Mouse (Mus musculus): Measurements from ENCODE around the gene Ccdc39.

Gene Ccdc39

DNA sequence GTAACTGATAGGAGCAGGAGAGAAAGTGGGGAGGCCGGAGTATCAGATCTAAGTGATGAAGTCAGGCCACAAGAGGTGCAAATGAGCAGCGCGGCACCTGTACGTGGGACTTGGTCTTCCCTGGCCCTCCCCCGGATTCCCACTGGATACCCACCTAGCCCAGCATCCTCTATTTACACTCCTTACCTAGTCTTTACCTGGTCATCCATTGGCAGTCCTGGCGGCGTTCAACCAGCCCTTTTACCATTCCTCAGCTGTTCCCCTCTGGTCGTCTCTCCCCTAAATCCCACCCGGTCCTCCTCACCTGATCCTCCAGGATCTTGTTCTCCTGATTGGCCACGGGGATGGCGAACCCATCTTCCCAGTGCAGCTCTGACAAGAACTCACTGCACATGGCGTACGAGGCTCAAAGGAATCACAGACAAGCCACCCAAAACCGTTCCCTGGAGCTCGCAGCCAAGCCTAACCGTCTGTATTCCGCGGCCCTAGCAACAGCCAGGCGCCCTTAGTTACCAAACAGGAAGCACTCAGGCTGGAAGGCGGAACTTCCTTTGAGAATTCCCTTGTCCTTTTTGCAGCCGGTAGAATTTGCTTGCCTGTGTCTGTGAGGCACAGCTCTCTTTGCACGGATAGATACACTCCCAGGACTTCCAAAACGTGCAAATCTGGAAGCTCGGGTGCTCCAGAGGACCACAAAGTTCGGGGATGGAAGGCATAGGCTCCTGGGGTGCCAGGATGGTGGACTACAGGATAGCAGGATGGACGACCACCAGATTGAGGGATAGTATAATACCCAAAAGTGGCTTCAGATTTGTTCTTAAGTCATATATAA, at the start of gene Ccdc39:
TSS of gene Ccdc39 (minus strand) at position 510 of the 832 bp plus-strand sequence.
- peak; percentile 23 for DNase-seq (ENCODE audit: low spot score)

DNA sequence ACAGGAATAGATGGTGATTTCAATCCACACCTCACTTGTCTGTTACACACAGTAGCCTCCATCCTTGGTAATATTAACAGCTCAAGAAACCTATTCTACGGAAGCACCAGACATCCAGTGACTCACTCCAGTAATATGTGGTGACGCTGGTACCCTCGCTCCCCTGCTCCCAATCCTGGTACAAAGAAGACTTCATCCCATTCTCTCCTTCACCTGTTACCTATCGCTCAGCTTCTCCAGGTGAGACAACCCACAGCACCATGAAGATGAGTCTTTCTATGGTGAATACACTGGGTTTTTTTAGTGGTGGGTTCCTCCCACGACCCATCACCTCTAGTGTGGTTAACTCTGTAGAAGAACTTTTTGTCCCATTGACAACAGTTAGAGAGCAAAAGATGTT, 49.3 kb upstream of the Ccdc39 start:
- DNase-seq (ENCODE audit: low spot score) = no peak

DNA sequence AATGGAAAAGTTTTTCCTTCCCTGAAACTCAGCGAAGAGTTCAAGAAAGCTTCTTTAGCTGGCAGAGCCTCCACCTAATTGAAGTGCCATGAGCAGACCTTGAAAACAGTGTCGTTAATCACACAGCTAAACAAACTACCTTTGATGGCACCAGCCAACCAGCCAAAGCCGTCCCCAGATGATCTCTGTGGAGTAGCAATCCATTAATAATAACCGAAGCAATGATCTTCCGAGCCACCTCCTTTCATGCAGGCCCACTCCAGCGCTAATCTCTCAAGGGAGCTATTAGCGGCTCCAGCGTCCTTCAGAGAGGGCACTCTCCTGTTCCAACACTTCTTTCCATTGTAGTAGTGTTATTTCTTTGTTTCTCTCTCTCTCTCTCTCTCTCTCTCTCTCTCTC, 43.3 kb upstream of the Ccdc39 start:
- no peak for DNase-seq (ENCODE audit: low spot score)

DNA sequence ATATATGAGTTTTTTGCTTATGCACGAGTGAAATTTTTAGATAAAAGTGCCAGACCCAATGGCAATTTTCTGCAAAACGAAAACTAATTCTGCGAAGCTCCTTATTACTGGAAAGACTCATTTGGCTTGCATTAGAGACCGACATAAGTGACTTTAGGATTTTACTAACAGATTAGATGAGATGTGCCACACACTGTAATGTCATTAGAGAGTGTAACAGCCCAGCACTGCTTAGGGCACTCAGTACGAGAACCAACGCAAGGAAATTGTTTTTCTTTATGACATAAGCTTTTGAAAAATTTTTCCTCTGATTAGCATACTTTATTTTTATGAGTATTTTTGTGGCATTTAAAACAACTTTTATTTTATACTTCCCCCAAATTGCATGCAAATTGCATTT, 39.0 kb upstream of the Ccdc39 start:
- no peak for DNase-seq (ENCODE audit: low spot score)

DNA sequence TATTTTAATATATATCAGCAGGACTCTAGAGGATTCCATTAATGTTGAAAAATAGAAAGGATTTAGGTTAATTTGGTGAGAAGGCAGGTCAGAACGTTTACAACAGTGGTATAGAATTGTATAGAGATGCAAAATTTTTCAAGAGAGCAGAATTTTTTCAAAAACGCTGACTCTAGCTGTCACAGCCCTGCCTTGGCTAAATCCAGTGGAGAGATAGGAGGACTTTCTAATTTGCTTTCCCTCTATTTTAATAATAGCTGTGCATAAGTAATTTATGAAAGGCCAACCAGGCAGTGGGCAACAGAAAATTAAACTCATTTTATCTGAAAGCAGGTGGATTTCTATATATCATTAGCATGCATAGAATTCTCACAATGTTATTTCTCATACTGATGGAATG, 38.6 kb upstream of the Ccdc39 start:
- DNase-seq (ENCODE audit: low spot score) = no peak

DNA sequence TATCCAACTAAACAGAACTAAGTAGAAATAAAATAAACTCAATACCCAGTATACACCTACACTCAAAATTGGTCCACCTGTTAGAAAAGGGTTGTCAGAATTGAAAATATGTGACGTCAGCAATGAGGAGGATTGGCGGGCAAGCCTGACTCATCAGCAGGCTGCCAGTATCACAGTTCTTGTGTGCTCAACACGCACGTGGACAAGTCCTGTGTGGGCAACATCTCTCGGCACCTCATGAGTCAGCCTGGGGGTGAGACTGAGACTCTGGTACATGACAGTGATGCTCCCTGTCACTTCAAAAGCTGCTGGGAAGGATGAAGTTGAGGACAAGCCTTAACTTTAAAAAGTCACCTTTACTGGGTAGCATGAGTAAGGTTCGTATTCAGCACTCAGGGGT, 34.6 kb upstream of the Ccdc39 start:
- no peak for DNase-seq (ENCODE audit: low spot score)

DNA sequence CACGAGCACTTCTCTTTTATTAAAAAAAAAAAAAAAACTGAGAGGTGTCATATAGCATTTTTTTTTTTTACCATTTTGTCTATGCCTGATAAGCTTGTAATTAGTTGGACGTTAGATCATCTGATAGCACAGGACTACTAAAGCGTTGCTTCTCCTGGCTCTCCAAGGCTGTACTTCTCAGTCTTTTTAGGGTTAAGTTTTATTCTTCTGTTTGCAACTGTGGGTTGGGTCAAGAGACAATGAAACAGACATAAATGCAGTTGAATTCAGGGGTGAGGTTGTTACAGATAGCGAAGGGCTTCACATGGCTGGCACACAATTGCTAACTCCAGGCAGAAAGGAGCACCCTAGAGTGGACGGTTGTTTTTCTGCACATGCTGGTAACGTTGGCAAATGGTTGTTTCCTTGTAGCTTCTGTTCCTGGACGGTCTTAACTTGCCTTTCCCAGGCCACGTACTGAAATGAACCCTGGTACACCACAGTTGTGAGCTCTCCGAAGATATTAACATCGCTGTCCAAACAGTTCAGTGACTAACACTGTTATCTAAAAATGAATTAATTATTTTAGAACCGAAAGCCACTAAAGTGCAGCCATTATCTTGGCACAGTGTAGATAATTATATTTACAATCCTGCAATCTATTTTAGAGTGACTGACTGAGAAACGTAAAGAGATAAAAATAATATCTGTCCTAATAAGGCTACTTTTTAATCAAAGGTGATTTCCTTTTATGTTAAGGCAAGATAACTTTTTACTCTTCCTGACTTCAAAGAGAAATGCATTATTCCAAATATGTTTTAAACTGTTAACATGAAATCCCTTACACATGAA, 30.6 kb upstream of the Ccdc39 start:
- DNase-seq (ENCODE audit: low spot score) = no peak

DNA sequence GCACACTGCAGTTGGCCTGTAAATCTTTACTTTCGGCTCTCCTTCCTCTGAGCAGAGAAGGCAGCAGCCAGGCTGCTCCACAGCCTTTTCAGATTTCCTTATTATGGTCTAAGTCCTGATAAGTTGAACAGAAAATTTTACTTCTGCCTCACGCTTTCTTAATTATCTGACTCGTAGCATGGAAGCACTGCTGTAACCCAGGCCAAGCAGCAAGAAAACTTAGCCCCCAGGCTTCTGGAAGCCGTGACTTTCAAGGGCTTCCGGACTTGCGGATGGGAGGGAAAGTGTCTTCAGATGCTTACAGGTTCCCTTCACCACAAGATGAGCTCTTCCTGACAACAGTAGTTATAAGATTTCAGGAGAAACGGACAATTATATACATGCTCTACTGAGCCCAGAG, 29.7 kb upstream of the Ccdc39 start:
- no peak for DNase-seq (ENCODE audit: low spot score)

DNA sequence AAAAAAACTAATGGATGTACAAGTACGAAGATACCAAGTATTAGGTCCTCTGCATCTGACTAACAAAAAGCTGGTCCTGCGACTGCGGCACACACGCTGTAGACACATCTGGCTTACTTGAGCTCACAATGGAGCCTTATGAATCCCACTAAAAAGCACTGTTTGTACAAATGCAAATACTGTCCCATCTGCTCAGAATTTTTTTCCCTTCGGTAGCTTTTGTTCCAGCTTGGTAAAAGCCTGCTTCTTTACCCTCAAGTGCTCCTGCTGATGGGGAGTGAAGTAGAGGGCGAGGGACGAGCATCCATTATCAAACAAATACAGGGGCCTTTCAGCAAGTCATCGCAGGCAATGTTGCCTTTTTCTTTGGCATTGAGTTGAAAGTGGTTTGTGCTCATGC, 29.3 kb upstream of the Ccdc39 start:
- DNase-seq (ENCODE audit: low spot score) = no peak

DNA sequence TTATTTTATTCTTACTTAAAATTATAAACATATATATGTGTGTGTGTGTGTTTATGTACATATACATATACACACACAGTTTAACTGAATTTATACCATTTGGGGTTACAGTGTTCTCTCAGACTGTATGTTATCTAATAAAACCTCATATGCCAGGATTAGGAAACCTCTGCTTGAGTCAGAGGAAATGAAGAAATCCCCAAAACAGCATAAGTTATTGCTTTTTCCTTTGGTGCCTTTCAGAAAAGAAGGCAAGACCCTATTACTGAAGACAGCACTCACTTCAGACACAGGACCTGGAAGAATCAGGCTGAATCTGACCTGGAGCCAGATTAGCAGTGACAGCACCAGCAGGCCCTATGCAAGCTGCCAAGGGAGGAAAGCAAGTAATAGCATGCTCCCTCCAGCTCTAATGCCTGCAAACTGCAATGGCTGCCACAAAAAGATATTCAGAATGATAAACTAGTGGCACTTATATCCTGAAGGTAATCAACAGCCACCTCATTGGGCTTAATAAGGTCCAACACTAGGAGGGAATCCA, 20.0 kb upstream of the Ccdc39 start:
- no peak for DNase-seq (ENCODE audit: low spot score)

DNA sequence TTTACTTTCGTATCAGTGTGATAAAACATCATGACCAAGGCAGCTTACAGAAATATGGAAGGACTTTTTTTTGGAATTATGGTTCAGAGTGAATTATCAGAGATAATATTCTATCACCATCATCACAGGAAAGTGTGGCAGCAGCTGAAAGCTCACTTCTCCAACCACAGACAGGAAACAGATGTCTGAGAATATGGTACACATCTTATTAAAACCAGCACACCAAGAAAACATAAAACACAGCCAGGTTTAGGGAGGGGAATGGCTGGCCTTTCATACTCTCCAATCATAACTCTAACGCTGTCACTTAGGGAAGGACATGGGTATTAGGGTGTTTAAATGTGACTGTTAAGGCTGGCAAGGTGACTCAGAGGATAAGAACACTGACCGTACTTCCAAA, 14.8 kb upstream of the Ccdc39 start:
- DNase-seq (ENCODE audit: low spot score) = no peak

DNA sequence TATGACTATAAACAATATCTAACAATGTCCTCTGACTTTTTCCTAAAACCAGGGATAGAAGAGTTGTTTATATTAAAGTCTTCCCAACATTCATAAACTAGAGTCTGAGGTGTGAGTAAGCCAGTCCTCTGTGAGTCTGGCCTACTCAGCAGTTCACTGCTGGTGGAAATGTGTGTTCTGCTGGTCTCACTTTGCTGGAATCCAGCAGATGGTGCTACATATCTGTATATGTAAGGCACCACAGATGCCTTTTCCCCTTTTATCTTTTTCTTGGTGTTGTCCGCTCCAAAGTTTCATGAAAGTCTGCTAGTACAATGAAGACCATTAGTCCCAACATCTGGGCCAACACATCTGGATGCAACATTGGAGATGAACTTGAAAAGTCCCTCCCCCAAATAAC, 9.0 kb upstream of the Ccdc39 start:
- DNase-seq (ENCODE audit: low spot score) = no peak

DNA sequence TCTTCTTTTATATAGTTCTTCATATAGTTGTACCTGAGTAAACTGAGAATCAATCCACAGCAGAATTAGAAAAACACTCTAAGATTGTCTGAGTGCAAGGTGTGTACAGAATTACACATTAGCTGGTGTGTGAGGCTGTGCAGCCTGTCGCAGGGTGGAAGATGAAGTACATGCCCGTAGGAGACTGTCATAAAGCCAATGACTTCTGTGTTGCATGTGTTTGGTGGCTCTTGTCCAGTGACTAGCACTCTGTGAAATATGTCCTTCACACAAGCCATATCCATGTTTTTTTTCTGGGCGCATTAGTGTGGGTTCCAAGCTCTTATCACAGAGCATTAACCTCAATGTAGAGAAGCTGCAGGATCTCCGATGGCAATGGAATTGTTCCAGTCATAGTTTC, 6.7 kb upstream of the Ccdc39 start:
- DNase-seq (ENCODE audit: low spot score) = no peak

DNA sequence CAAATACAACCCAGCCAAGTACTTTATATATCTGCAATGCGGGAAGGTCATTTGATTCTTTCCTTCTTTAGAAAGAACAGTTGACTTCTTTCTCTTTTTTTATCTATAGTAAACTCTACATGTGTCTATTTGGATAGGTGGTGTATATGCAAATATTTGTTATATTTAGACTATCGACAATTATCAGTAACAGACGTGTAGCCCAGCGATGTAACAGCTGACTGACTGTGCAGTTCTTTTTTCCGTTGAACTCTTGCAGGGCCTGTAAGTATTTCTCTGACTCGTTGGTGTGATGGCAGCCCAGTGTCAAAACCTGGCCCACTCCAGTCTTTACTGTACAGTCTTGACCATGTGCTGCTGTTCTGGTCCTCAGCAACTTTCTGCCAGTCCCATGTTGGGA, 2.5 kb upstream of the Ccdc39 start:
- DNase-seq (ENCODE audit: low spot score) = no peak

DNA sequence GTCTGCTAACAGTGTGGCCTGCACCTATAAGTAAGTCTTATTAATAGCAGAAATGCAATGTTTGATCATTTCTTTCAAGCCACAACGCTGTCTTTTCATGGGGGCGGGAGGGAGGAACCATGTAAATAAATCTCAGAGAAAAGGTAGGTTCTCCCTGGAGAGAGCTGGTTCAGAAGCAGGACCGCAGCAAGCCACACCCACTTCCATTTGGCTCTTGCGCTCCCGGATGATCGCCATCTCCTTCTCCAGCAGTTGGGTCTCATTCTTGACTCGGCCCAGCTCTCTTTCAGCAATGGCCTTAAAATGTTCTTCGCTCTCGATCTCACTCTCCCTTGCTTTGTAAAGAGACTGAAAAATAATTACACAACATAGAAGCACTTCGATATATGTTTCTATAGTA, 5.2 kb downstream of the Ccdc39 start:
- no peak for DNase-seq (ENCODE audit: low spot score)

DNA sequence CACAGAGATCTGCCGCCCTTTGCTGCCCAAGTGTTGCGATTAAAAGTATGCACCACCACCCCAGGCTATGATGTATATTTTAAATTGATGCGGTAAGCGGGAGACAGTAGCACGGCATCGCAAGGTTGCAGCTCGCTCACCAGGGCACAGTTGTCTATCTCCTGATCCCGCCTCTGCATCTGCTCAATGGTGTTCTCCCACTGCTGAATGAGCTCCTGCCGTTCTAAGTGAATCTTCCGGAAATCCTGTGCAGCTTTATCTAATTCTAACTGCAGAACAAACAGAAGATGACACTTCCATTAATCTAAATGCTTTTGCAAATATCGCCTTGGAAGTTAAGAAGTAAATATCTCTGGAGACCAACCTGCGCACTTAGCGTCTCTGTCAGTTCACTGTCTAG, 7.5 kb downstream of the Ccdc39 start:
- no peak for DNase-seq (ENCODE audit: low spot score)

DNA sequence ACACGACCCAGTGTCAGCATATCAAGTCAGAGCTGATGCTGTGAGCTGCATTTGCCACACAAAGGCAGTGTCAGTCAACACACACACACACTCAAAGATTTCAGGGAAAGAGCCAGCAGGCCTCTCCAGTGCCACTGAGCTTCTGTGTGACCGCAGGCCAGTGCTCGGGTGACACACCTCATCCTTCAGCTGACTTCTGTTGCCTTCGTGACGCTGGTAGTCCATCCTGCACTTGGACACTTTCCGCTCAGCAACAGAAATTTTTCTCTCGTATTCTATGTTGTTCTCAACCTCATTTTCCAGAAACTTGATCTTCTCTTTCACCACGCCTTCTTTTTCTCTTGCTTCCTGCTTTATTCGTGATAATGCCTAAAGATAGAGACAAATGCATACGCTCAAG, 11.8 kb downstream of the Ccdc39 start:
- DNase-seq (ENCODE audit: low spot score) = no peak

DNA sequence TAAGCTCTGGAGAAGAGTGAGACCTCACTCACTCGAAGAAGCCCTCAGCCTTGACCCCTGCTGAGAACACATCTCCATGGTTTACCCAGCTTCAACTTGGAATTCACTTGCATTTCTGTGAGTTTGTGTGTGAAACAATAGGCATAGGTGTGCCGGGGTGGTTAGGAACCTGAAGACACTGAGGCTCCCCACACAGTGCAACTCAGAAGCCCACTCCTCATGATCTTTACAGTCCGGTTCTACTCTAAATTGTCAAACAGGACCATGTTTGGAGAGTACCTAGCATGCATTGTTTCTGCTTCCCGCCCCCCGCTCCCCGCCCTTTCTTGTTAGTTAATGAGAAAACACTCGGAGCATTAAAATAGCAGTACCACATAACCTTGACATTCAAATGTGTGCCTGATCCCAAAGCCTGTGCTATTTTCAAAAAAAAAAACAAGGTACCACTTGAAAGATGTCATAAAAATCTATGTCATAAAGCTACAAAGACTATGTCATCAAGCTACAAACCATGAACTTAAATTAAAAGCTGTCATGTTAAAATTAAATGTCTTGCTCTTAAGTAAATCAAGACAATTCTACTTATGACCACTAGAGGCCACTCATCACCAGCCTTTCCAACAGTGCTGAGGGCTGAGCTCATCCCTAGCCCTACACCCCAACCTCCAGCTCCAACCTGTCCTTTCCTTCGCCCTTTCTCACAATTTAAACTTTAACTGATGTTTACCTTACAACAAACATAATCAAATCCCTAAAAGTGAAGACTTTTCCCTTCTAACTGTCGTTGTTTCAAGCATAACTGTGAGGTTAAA, 19.8 kb downstream of the Ccdc39 start:
- DNase-seq (ENCODE audit: low spot score) = no peak

DNA sequence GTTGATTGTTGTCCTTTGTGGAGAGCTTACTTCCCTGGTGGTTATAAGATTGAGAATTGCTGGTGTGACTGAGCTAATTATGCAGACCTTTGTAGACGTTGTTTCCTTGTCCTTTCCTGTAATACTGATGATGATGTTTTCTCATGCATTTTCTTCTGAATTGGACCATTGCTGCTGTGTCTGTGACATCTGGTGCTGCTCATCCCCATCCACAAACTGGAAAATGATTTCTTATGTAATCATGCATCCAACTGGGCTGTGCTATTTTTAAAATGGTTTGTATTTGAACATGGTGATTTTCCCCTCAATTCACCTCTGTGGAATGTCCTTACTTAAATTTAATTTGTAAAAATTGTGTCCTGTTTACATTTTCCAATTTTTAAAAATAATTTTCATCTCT, 37.0 kb downstream of the Ccdc39 start:
- no peak for DNase-seq (ENCODE audit: low spot score)

DNA sequence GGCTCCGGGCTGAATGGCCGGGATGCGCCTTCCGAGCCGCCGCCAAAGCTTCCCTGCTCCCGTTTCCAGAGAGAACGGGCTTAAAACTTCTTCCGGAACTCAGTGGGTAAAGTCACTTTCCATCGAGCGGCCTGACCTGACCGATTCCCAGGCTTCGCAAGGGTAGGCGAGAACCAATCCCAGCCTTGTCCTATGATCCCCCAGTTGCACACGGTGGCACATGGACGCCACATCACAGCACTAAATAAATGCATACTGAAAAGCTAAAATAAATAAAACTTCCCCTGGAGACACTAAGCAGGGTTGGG, 43.6 kb downstream of the Ccdc39 start:
- no peak for DNase-seq (ENCODE audit: low spot score)

DNA sequence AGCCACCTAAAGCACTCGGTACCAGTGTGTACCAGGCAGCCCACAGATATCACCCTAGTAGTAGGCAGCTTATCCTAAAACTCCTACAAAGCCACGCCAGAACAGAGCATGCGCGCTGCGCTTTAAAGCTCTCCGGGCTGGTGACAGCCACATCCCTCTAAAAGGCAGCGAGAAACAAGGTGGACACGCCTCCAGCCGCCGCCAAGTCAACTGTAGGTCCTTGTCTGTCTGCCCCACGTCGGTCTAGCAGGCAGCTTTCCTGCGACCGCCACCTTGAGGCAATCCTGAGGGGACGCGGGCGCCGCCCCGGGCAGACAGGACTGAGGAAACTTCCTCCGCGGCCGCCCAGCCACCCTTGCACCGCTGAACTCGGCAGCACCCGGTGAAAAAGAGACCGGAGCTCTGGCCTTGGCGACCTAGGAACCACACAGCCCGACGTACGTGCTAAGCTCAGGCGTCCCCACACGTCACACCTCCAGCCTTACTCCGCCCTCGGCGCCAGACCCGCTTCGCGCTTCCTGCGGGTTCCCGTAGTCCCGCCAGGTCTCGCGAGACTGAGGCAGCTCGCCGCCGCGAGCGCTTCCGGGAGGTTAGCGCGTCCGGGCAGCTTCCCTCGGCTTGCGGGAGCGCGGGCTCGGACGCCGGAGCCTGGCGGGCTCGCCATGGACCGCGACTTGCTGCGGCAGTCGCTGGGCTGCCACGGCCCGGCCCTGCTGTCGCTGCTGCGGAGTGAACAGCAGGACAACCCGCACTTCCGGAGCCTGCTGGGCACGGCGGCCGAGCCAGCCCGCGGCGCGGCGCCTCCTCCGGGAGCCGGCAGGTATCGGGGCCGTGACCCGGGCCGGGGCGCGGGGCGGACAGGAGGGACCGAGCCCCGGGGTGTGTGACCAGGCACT, 44.2 kb downstream of the Ccdc39 start, which contains the start of gene Ttc14:
TSS of gene Ttc14 (plus strand) at position 216 of the 896 bp plus-strand sequence.
- peak; percentile 95 for DNase-seq (ENCODE audit: low spot score)
